Mouse (Mus musculus): Measurements from ENCODE around the gene Cubn. TPM values are rescaled to one million over a fixed set of nuclear protein-coding genes. Genes with fewer than 3 reads are reported as not detected.

Gene Cubn
- polyA plus RNA-seq, 1 experiment from 2014 or later = 0.29 TPM

GRCm38 (mm10) chr2:13268681-13269293 is 222.8 kb downstream of the Cubn start:
- Histone ChIP-seq H3K27ac (ENCODE audit: low read depth, low read length) (no peak overlapping the region), H3K4me2 (ENCODE audit: low read length) (no peak overlapping the region), H3K36me3 (ENCODE audit: control insufficient read depth, insufficient read depth, low read length) (no peaks in the 10 kb centered on the region), H3K9me3 (replicated peaks; ENCODE audit: control insufficient read depth, low read length) (no peaks in the 10 kb centered on the region), H3K4me1 (ENCODE audit: control insufficient read depth, insufficient read depth, low read length) (peaks cover 7% of the 10 kb centered on the region; the same call in 1 of the 2 replicates), H3K4me3 (ENCODE audit: low read depth, low read length) (no peak overlapping the region), H3K9ac (ENCODE audit: low read length) (no peak overlapping the region), H3K27me3 (replicated peaks; ENCODE audit: control insufficient read depth, insufficient read depth, low read length) (no peaks in the 10 kb centered on the region)
- 94% methylated on average over 4 of the region's 4 CpGs for WGBS
- DNase-seq (ENCODE audit: low spot score) (no peak), ATAC-seq (no peak)

GRCm38 (mm10) chr2:13264875-13265274 is 226.7 kb downstream of the Cubn start:
- H3K27ac ChIP-seq (ENCODE audit: low read depth, low read length) = no peak overlapping the region
- no peak overlapping the region for H3K9ac ChIP-seq (ENCODE audit: low read length)
- no peak overlapping the region for H3K4me2 ChIP-seq (ENCODE audit: low read length)
- H3K27me3 ChIP-seq (replicated peaks; ENCODE audit: control insufficient read depth, insufficient read depth, low read length) = no peaks in the 10 kb centered on the region
- DNase-seq (ENCODE audit: low spot score) (peak; percentile 85), ATAC-seq (peak; percentile 81)
- no peak overlapping the region for H3K4me3 ChIP-seq (ENCODE audit: low read depth, low read length)
- H3K9me3 ChIP-seq (replicated peaks; ENCODE audit: control insufficient read depth, low read length) = no peaks in the 10 kb centered on the region
- 40% methylated on average over 4 of the region's 4 CpGs for WGBS
- no peaks in the 10 kb centered on the region for H3K36me3 ChIP-seq (ENCODE audit: control insufficient read depth, insufficient read depth, low read length)
- H3K4me1 ChIP-seq (ENCODE audit: control insufficient read depth, insufficient read depth, low read length) = no peaks in the 10 kb centered on the region

GRCm38 (mm10) chr2:13263150-13263549 is 228.5 kb downstream of the Cubn start:
- H3K4me3 ChIP-seq (ENCODE audit: low read depth, low read length) = no peak overlapping the region
- no peak overlapping the region for H3K9ac ChIP-seq (ENCODE audit: low read length)
- H3K36me3 ChIP-seq (ENCODE audit: control insufficient read depth, insufficient read depth, low read length) = no peaks in the 10 kb centered on the region
- no peak for DNase-seq (ENCODE audit: low spot score)
- no peaks in the 10 kb centered on the region for H3K4me1 ChIP-seq (ENCODE audit: control insufficient read depth, insufficient read depth, low read length)
- no peaks in the 10 kb centered on the region for H3K9me3 ChIP-seq (replicated peaks; ENCODE audit: control insufficient read depth, low read length)
- no peak overlapping the region for H3K27ac ChIP-seq (ENCODE audit: low read depth, low read length)
- 78% methylated on average over 4 of the region's 4 CpGs for WGBS
- no peak overlapping the region for H3K4me2 ChIP-seq (ENCODE audit: low read length)
- ATAC-seq = no peak
- no peaks in the 10 kb centered on the region for H3K27me3 ChIP-seq (replicated peaks; ENCODE audit: control insufficient read depth, insufficient read depth, low read length)

- Histone ChIP-seq H3K4me2 (ENCODE audit: low read length) (no peak overlapping the region), H3K27ac (ENCODE audit: low read depth, low read length) (no peak overlapping the region), H3K27me3 (replicated peaks; ENCODE audit: control insufficient read depth, insufficient read depth, low read length) (no peaks in the 10 kb centered on the region), H3K9me3 (replicated peaks; ENCODE audit: control insufficient read depth, low read length) (0 out of 2 replicates have a peak, but pooled peaks cover 4% of the 10 kb centered on the region), H3K36me3 (ENCODE audit: control insufficient read depth, insufficient read depth, low read length) (no peaks in the 10 kb centered on the region), H3K9ac (ENCODE audit: low read length) (no peak overlapping the region), H3K4me1 (ENCODE audit: control insufficient read depth, insufficient read depth, low read length) (no peaks in the 10 kb centered on the region), H3K4me3 (ENCODE audit: low read depth, low read length) (no peak overlapping the region)
- 86% methylated on average over 2 of the region's 2 CpGs for WGBS
- DNase-seq (ENCODE audit: low spot score) (no peak), ATAC-seq (no peak)
Measured at GRCm38 (mm10) chr2:13258606-13259005, 233.0 kb downstream of the Cubn start.

GRCm38 (mm10) chr2:13240711-13241110 is 250.9 kb downstream of the Cubn start:
- Histone ChIP-seq H3K4me3 (ENCODE audit: low read depth, low read length) (no peak overlapping the region), H3K36me3 (ENCODE audit: control insufficient read depth, insufficient read depth, low read length) (no peaks in the 10 kb centered on the region), H3K27ac (ENCODE audit: low read depth, low read length) (no peak overlapping the region), H3K9me3 (replicated peaks; ENCODE audit: control insufficient read depth, low read length) (no peaks in the 10 kb centered on the region), H3K27me3 (replicated peaks; ENCODE audit: control insufficient read depth, insufficient read depth, low read length) (no peaks in the 10 kb centered on the region), H3K4me2 (ENCODE audit: low read length) (no peak overlapping the region), H3K9ac (ENCODE audit: low read length) (no peak overlapping the region), H3K4me1 (ENCODE audit: control insufficient read depth, insufficient read depth, low read length) (peaks cover 4% of the 10 kb centered on the region; the same call in 1 of the 2 replicates)
- 34% methylated on average over 9 of the region's 9 CpGs for WGBS
- DNase-seq (ENCODE audit: low spot score) (no peak), ATAC-seq (no peak)

- peak; percentile 57; the same call in 1 of the 2 replicates for ATAC-seq
- peak; percentile 89 for DNase-seq (ENCODE audit: low spot score)
- Histone ChIP-seq H3K9me3 (replicated peaks; ENCODE audit: control insufficient read depth, low read length) (no peaks in the 10 kb centered on the region), H3K4me2 (ENCODE audit: low read length) (no peak overlapping the region), H3K27me3 (replicated peaks; ENCODE audit: control insufficient read depth, insufficient read depth, low read length) (no peaks in the 10 kb centered on the region), H3K9ac (ENCODE audit: low read length) (no peak overlapping the region), H3K4me3 (ENCODE audit: low read depth, low read length) (no peak overlapping the region), H3K4me1 (ENCODE audit: control insufficient read depth, insufficient read depth, low read length) (peaks cover 4% of the 10 kb centered on the region; the same call in 1 of the 2 replicates), H3K27ac (ENCODE audit: low read depth, low read length) (no peak overlapping the region), H3K36me3 (ENCODE audit: control insufficient read depth, insufficient read depth, low read length) (no peaks in the 10 kb centered on the region)
- 61% methylated on average over 8 of the region's 8 CpGs for WGBS
Measured at GRCm38 (mm10) chr2:13237140-13237901, 254.3 kb downstream of the Cubn start.

- no peak for DNase-seq (ENCODE audit: low spot score)
- 76% methylated on average over 5 of the region's 5 CpGs for WGBS
- Histone ChIP-seq H3K27me3 (replicated peaks; ENCODE audit: control insufficient read depth, insufficient read depth, low read length) (no peaks in the 10 kb centered on the region), H3K4me2 (ENCODE audit: low read length) (no peak overlapping the region), H3K9me3 (replicated peaks; ENCODE audit: control insufficient read depth, low read length) (no peaks in the 10 kb centered on the region), H3K27ac (ENCODE audit: low read depth, low read length) (no peak overlapping the region), H3K4me3 (ENCODE audit: low read depth, low read length) (no peak overlapping the region), H3K36me3 (ENCODE audit: control insufficient read depth, insufficient read depth, low read length) (no peaks in the 10 kb centered on the region), H3K4me1 (ENCODE audit: control insufficient read depth, insufficient read depth, low read length) (peaks cover 4% of the 10 kb centered on the region; the same call in 1 of the 2 replicates), H3K9ac (ENCODE audit: low read length) (no peak overlapping the region)
- no peak for ATAC-seq
Measured at GRCm38 (mm10) chr2:13235696-13236095, 255.9 kb downstream of the Cubn start.

- no peaks in the 10 kb centered on the region for H3K36me3 ChIP-seq (ENCODE audit: control insufficient read depth, insufficient read depth, low read length)
- DNase-seq (ENCODE audit: low spot score) (no peak), ATAC-seq (no peak)
- H3K4me3 ChIP-seq (ENCODE audit: low read depth, low read length) = no peak overlapping the region
- 92% methylated on average over 10 of the region's 10 CpGs for WGBS
- no peak overlapping the region for H3K9ac ChIP-seq (ENCODE audit: low read length)
- no peak overlapping the region for H3K27ac ChIP-seq (ENCODE audit: low read depth, low read length)
- no peak overlapping the region for H3K4me2 ChIP-seq (ENCODE audit: low read length)
- no peaks in the 10 kb centered on the region; the same call in 1 of the 2 replicates for H3K4me1 ChIP-seq (ENCODE audit: control insufficient read depth, insufficient read depth, low read length)
- H3K9me3 ChIP-seq (replicated peaks; ENCODE audit: control insufficient read depth, low read length) = no peaks in the 10 kb centered on the region
- no peaks in the 10 kb centered on the region for H3K27me3 ChIP-seq (replicated peaks; ENCODE audit: control insufficient read depth, insufficient read depth, low read length)
Measured at GRCm38 (mm10) chr2:13234796-13235195, 256.8 kb downstream of the Cubn start.

GRCm38 (mm10) chr2:13233902-13234301 is 257.7 kb downstream of the Cubn start:
- ATAC-seq (no peak), DNase-seq (ENCODE audit: low spot score) (no peak)
- no peaks in the 10 kb centered on the region for H3K36me3 ChIP-seq (ENCODE audit: control insufficient read depth, insufficient read depth, low read length)
- H3K4me2 ChIP-seq (ENCODE audit: low read length) = no peak overlapping the region
- H3K27me3 ChIP-seq (replicated peaks; ENCODE audit: control insufficient read depth, insufficient read depth, low read length) = no peaks in the 10 kb centered on the region
- no peak overlapping the region for H3K27ac ChIP-seq (ENCODE audit: low read depth, low read length)
- no peak overlapping the region for H3K4me3 ChIP-seq (ENCODE audit: low read depth, low read length)
- no peaks in the 10 kb centered on the region for H3K4me1 ChIP-seq (ENCODE audit: control insufficient read depth, insufficient read depth, low read length)
- H3K9ac ChIP-seq (ENCODE audit: low read length) = no peak overlapping the region
- WGBS = 66% methylated on average over 7 of the region's 7 CpGs
- no peaks in the 10 kb centered on the region for H3K9me3 ChIP-seq (replicated peaks; ENCODE audit: control insufficient read depth, low read length)

Measured in forebrain, embryonic 14.5 days (tissue).